Mouse (Mus musculus) liver, postnatal 0 days (tissue): ENCODE results near the gene Mcm6.

Experiments
- CTCF ChIP-seq: sonication (generic); IDR thresholded peaks from 2 replicates; pipeline ENCODE4 v1.5.1; 2016; ENCODE audit warnings: antibody characterized with exemption, low read depth
- EP300 ChIP-seq: IDR thresholded peaks from 2 replicates; pipeline ENCODE4 v1.6.1; 2016; ENCODE audit warnings: antibody characterized with exemption, low read depth, mild to moderate bottlenecking

GRCm38 (mm10) chr1:128405041-128405481 lies 45.6 kb upstream of the Mcm6 start:
- TF ChIP-seq CTCF (no peak), EP300 (no peak)
